Mouse (Mus musculus): Measurements from ENCODE around the gene Bag3. TPM values are rescaled to one million over a fixed set of nuclear protein-coding genes. Genes with fewer than 3 reads are reported as not detected.
"Not testable (repeated sequence)": the region's sequence is repeated elsewhere in the genome, so short reads cannot be mapped to it uniquely, and the experiment has no call there.

Bag3 gene
- polyA plus RNA-seq, 1 experiment from 2014 or later = 23.6 TPM

DNA sequence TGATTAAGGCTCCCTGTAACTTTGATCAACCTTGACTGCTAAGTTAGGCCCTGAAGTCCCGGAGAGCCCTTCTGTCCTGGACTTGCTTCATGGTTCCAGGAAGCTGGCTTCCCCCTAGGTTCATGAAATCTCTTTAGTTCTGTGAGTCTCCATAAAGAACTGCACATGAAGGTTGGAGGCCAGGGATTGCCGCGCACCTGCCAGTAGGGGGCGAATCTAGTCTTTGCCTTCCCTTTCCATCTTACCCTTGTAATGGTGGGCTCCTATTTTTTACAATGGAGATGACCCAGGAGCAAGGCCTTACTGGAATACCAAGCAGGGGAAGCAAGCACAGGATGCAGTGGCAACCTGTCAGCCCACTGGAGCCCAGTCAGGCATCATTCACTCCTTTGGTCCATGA is 40.0 kb downstream of the Bag3 start:
- WGBS = 43% methylated on average over 4 of the region's 4 CpGs
- H3K4me1 ChIP-seq (ENCODE audit: control insufficient read depth, insufficient read depth, low read length) = no peaks in the 10 kb centered on the region
- no peaks in the 10 kb centered on the region for H3K36me3 ChIP-seq (ENCODE audit: control insufficient read depth, insufficient read depth, low read length)
- DNase-seq (ENCODE audit: low spot score) (no peak), ATAC-seq (ENCODE audit: low read depth) (no peak)
- H3K27ac ChIP-seq (replicated peaks; ENCODE audit: low read depth, low read length) = no peak overlapping the region
- H3K9ac ChIP-seq (ENCODE audit: low read depth, low read length) = no peak overlapping the region
- H3K27me3 ChIP-seq (replicated peaks; ENCODE audit: control insufficient read depth, insufficient read depth, low read length) = no peaks in the 10 kb centered on the region
- H3K4me2 ChIP-seq (ENCODE audit: low read depth, low read length) = no peak overlapping the region
- H3K4me3 ChIP-seq (ENCODE audit: low read depth, low read length) = no peak overlapping the region
- no peaks in the 10 kb centered on the region for H3K9me3 ChIP-seq (ENCODE audit: control insufficient read depth, low read length)

GRCm38 (mm10) chr7:128566311-128566710 is 42.9 kb downstream of the Bag3 start:
- no peaks in the 10 kb centered on the region for H3K36me3 ChIP-seq (ENCODE audit: control insufficient read depth, insufficient read depth, low read length)
- no peak overlapping the region for H3K4me2 ChIP-seq (ENCODE audit: low read depth, low read length)
- no peak overlapping the region for H3K9ac ChIP-seq (ENCODE audit: low read depth, low read length)
- no peaks in the 10 kb centered on the region for H3K4me1 ChIP-seq (ENCODE audit: control insufficient read depth, insufficient read depth, low read length)
- no peak overlapping the region for H3K27ac ChIP-seq (replicated peaks; ENCODE audit: low read depth, low read length)
- H3K9me3 ChIP-seq (ENCODE audit: control insufficient read depth, low read length) = no peaks in the 10 kb centered on the region
- ATAC-seq (ENCODE audit: low read depth) (no peak), DNase-seq (ENCODE audit: low spot score) (no peak)
- H3K27me3 ChIP-seq (replicated peaks; ENCODE audit: control insufficient read depth, insufficient read depth, low read length) = no peaks in the 10 kb centered on the region
- H3K4me3 ChIP-seq (ENCODE audit: low read depth, low read length) = no peak overlapping the region
- WGBS = 61% methylated on average over 7 of the region's 7 CpGs

- Histone ChIP-seq H3K27ac (replicated peaks; ENCODE audit: low read depth, low read length) (no peak overlapping the region), H3K36me3 (ENCODE audit: control insufficient read depth, insufficient read depth, low read length) (no peaks in the 10 kb centered on the region), H3K9me3 (ENCODE audit: control insufficient read depth, low read length) (no peaks in the 10 kb centered on the region), H3K9ac (ENCODE audit: low read depth, low read length) (no peak overlapping the region), H3K4me2 (ENCODE audit: low read depth, low read length) (no peak overlapping the region), H3K27me3 (replicated peaks; ENCODE audit: control insufficient read depth, insufficient read depth, low read length) (no peaks in the 10 kb centered on the region), H3K4me1 (ENCODE audit: control insufficient read depth, insufficient read depth, low read length) (no peaks in the 10 kb centered on the region), H3K4me3 (ENCODE audit: low read depth, low read length) (no peak overlapping the region)
- no peak for DNase-seq (ENCODE audit: low spot score)
- 82% methylated on average over 8 of the region's 8 CpGs for WGBS
- no peak for ATAC-seq (ENCODE audit: low read depth)
Measured at GRCm38 (mm10) chr7:128567561-128568244, 44.3 kb downstream of the Bag3 start.

GRCm38 (mm10) chr7:128569429-128569828 is 46.0 kb downstream of the Bag3 start:
- H3K36me3 ChIP-seq (ENCODE audit: control insufficient read depth, insufficient read depth, low read length); H3K4me1 ChIP-seq (ENCODE audit: control insufficient read depth, insufficient read depth, low read length); H3K9me3 ChIP-seq (ENCODE audit: control insufficient read depth, low read length); DNase-seq (ENCODE audit: low spot score); H3K27ac ChIP-seq (replicated peaks; ENCODE audit: low read depth, low read length); H3K9ac ChIP-seq (ENCODE audit: low read depth, low read length); H3K27me3 ChIP-seq (replicated peaks; ENCODE audit: control insufficient read depth, insufficient read depth, low read length); H3K4me2 ChIP-seq (ENCODE audit: low read depth, low read length); H3K4me3 ChIP-seq (ENCODE audit: low read depth, low read length); ATAC-seq (ENCODE audit: low read depth): not testable (repeated sequence)
- 93% methylated on average over 2 of the region's 2 CpGs for WGBS

- Histone ChIP-seq H3K27ac (replicated peaks; ENCODE audit: low read depth, low read length) (no peak overlapping the region), H3K36me3 (ENCODE audit: control insufficient read depth, insufficient read depth, low read length) (no peaks in the 10 kb centered on the region), H3K4me2 (ENCODE audit: low read depth, low read length) (no peak overlapping the region), H3K9me3 (ENCODE audit: control insufficient read depth, low read length) (no peaks in the 10 kb centered on the region), H3K4me1 (ENCODE audit: control insufficient read depth, insufficient read depth, low read length) (no peaks in the 10 kb centered on the region), H3K27me3 (replicated peaks; ENCODE audit: control insufficient read depth, insufficient read depth, low read length) (no peaks in the 10 kb centered on the region), H3K9ac (ENCODE audit: low read depth, low read length) (no peak overlapping the region), H3K4me3 (ENCODE audit: low read depth, low read length) (no peak overlapping the region)
- WGBS = 81% methylated on average over 8 of the region's 8 CpGs
- ATAC-seq (ENCODE audit: low read depth) = no peak
- DNase-seq (ENCODE audit: low spot score) = no peak
Measured at GRCm38 (mm10) chr7:128569987-128570656, 46.7 kb downstream of the Bag3 start.

DNA sequence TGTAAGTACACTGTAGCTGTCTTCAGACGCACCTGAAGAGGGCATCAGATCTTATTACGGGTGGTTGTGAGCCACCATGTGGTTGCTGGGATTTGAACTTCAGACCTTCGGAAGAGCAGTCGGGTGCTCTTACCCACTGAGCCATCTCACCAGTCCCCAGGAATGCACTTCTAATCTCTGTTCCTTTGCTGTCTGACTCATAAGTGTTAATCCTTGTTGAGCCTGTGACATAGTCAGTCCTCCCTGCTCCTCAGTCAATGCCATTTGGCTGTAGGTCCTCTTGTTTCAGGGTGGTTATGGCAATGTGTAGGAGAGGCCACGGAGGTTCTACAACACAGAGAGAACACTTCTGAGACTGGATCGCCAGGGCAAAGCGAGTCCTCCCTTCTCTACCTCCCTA is 47.2 kb downstream of the Bag3 start:
- H3K4me3 ChIP-seq (ENCODE audit: low read depth, low read length); ATAC-seq (ENCODE audit: low read depth); H3K4me1 ChIP-seq (ENCODE audit: control insufficient read depth, insufficient read depth, low read length); DNase-seq (ENCODE audit: low spot score); H3K9ac ChIP-seq (ENCODE audit: low read depth, low read length); H3K4me2 ChIP-seq (ENCODE audit: low read depth, low read length); H3K27ac ChIP-seq (replicated peaks; ENCODE audit: low read depth, low read length); H3K9me3 ChIP-seq (ENCODE audit: control insufficient read depth, low read length); H3K36me3 ChIP-seq (ENCODE audit: control insufficient read depth, insufficient read depth, low read length); H3K27me3 ChIP-seq (replicated peaks; ENCODE audit: control insufficient read depth, insufficient read depth, low read length): not testable (repeated sequence)
- WGBS = 92% methylated on average over 7 of the region's 7 CpGs

- Histone ChIP-seq H3K36me3 (ENCODE audit: control insufficient read depth, insufficient read depth, low read length) (no peaks in the 10 kb centered on the region), H3K4me1 (ENCODE audit: control insufficient read depth, insufficient read depth, low read length) (no peaks in the 10 kb centered on the region), H3K9ac (ENCODE audit: low read depth, low read length) (no peak overlapping the region), H3K27me3 (replicated peaks; ENCODE audit: control insufficient read depth, insufficient read depth, low read length) (no peaks in the 10 kb centered on the region), H3K4me3 (ENCODE audit: low read depth, low read length) (no peak overlapping the region), H3K27ac (replicated peaks; ENCODE audit: low read depth, low read length) (no peak overlapping the region), H3K4me2 (ENCODE audit: low read depth, low read length) (no peak overlapping the region), H3K9me3 (ENCODE audit: control insufficient read depth, low read length) (no peaks in the 10 kb centered on the region)
- WGBS = 48% methylated on average over 4 of the region's 4 CpGs
- no peak for ATAC-seq (ENCODE audit: low read depth)
- no peak for DNase-seq (ENCODE audit: low spot score)
Measured at GRCm38 (mm10) chr7:128572030-128572429, 48.6 kb downstream of the Bag3 start.

DNA sequence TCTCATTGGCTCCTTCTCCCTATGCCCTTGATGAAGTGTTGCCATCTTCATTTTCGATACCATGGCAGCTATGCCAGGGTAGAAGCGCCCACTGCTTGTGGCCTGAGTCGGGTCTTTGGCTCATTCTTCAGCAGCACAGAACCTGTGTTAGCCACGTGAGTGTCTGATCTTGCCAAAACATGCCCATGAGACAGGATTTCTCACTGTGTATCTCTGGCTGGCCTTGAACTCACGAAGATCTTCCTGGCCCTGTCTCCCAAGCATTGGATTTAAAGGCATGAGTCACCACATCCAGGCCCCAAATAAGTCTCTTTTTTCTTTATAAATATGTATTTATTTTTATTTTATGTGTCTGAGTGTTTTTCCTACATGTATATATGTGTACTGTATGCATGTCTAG is 51.8 kb downstream of the Bag3 start:
- H3K9me3 ChIP-seq (ENCODE audit: control insufficient read depth, low read length) = no peaks in the 10 kb centered on the region
- no peaks in the 10 kb centered on the region for H3K36me3 ChIP-seq (ENCODE audit: control insufficient read depth, insufficient read depth, low read length)
- DNase-seq (ENCODE audit: low spot score) (no peak), ATAC-seq (ENCODE audit: low read depth) (no peak)
- no peaks in the 10 kb centered on the region for H3K27me3 ChIP-seq (replicated peaks; ENCODE audit: control insufficient read depth, insufficient read depth, low read length)
- H3K9ac ChIP-seq (ENCODE audit: low read depth, low read length) = no peak overlapping the region
- H3K4me3 ChIP-seq (ENCODE audit: low read depth, low read length) = no peak overlapping the region
- H3K27ac ChIP-seq (replicated peaks; ENCODE audit: low read depth, low read length) = no peak overlapping the region
- no peak overlapping the region for H3K4me2 ChIP-seq (ENCODE audit: low read depth, low read length)
- 90% methylated on average over 5 of the region's 5 CpGs for WGBS
- H3K4me1 ChIP-seq (ENCODE audit: control insufficient read depth, insufficient read depth, low read length) = no peaks in the 10 kb centered on the region

DNA sequence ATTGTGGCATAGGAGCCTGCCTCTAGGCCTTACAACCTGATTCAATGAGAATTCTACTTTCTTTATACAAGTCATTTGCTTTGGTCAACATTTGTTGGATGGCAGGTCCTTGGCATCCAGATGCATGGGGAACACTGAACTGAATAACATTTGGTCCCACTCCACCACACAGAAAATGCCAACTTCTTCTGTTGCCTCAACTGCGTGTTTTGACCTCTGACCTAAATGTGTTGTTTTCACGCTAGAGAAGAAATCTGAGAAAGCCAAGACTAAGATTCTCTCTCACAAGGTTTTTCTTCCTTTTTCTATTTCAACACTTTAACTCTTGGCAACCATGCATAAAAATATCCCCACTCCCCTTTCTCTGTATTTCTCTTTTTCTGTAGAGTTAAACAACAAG is 52.4 kb downstream of the Bag3 start:
- H3K4me2 ChIP-seq (ENCODE audit: low read depth, low read length) = no peak overlapping the region
- 53% methylated on average over 2 of the region's 2 CpGs for WGBS

More for the DNA sequence above, 52.4 kb downstream of the Bag3 start:
- no peak overlapping the region for H3K4me3 ChIP-seq (ENCODE audit: low read depth, low read length)
- no peaks in the 10 kb centered on the region for H3K4me1 ChIP-seq (ENCODE audit: control insufficient read depth, insufficient read depth, low read length)
- no peak overlapping the region for H3K27ac ChIP-seq (replicated peaks; ENCODE audit: low read depth, low read length)
- H3K9me3 ChIP-seq (ENCODE audit: control insufficient read depth, low read length) = no peaks in the 10 kb centered on the region
- DNase-seq (ENCODE audit: low spot score) (no peak), ATAC-seq (ENCODE audit: low read depth) (no peak)
- no peaks in the 10 kb centered on the region for H3K36me3 ChIP-seq (ENCODE audit: control insufficient read depth, insufficient read depth, low read length)
- H3K9ac ChIP-seq (ENCODE audit: low read depth, low read length) = no peak overlapping the region
- no peaks in the 10 kb centered on the region for H3K27me3 ChIP-seq (replicated peaks; ENCODE audit: control insufficient read depth, insufficient read depth, low read length)
